Mouse (Mus musculus): Measurements from ENCODE around the gene Aldh16a1.

DNA sequence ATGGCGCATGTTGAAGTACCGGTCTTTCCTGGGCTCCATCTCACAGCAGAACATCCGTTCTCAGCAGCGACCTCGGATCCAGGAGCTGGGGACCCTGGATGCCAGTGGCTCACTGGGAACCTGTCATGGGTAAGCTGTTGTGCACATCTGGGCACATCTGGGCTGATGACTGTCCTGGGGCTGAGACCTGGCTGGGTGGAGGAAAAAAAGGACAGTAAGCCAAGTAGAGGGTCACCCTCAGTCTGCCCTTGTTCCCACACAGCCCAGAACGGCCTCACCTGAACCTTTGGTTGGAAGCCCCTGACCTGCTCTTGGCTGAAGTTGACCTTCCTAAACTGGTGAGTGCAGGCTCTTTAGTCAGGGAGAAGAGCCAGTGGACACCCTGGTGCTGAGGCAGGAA, 4.6 kb upstream of the Aldh16a1 start:
- TF ChIP-seq GATA1 (IDR thresholded peaks at IDR 0.05; ENCODE audit: borderline replicate concordance, low read length) (no peak), CTCF (IDR thresholded peaks at IDR 0.05; ENCODE audit: low read depth, low read length) (no peak), TAL1 (conservative IDR thresholded peaks at IDR 0.05; ENCODE audit: low read depth, low read length) (no peak), POLR2AphosphoS5 (IDR thresholded peaks at IDR 0.05; ENCODE audit: insufficient replicate concordance, low read depth, low read length) (no peak)
